Mouse (Mus musculus): ENCODE measurements around the gene Emilin1. TPM values are rescaled to one million over a fixed set of nuclear protein-coding genes. Genes with fewer than 3 reads are reported as not detected.
A peak's percentile ranks its signal among the peaks of the same experiment; 100 is the strongest.

Emilin1 gene
- polyA plus RNA-seq, 1 experiment = 3.2 TPM

DNA sequence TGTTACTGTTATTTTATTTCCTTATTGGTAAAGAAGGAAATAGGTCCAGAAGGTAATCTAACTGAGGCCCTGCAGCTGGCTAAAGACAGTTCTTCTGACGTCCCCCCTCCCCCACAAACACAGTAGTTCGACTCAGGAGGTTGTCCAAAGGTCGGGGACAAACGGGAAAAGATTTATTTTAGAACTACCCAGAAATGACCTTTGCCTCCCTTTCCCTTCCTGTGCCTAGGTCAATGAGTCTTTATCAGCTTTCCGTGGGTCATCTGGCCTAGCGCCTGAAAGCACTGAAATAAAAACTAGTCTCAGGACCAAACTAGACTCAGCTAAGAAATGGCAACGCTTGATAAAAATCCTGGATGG lies 3.9 kb upstream of the Emilin1 start:
- peaks cover 9% of the 10 kb centered on the region for H3K36me3 ChIP-seq (ENCODE audit: control insufficient read depth, insufficient read depth, low read length, poor library complexity, severe bottlenecking)
- no peaks in the 10 kb centered on the region for H3K27me3 ChIP-seq (ENCODE audit: control insufficient read depth, insufficient read depth, low read length, poor library complexity, severe bottlenecking)
- no peak overlapping the region for H3K27ac ChIP-seq (ENCODE audit: insufficient read depth, low read length)
- H3K4me3 ChIP-seq (ENCODE audit: low read depth, low read length) = no peak overlapping the region
- no peak for TF ChIP-seq POLR2A (IDR thresholded peaks at IDR 0.05; ENCODE audit: insufficient read depth, low read length)
- no peak for TF ChIP-seq EP300 (IDR thresholded peaks at IDR 0.05; ENCODE audit: insufficient read depth, low read depth, low read length)
- no peak for TF ChIP-seq CTCF (IDR thresholded peaks at IDR 0.05; ENCODE audit: low read depth, low read length)
- no peaks in the 10 kb centered on the region for H3K4me1 ChIP-seq (ENCODE audit: control insufficient read depth, insufficient read depth, low read length)
- H3K9me3 ChIP-seq (replicated peaks; ENCODE audit: control insufficient read depth, insufficient read depth, low read length, poor library complexity, severe bottlenecking) = no peaks in the 10 kb centered on the region
- H3K9ac ChIP-seq (ENCODE audit: low read depth, poor library complexity, severe bottlenecking) = no peak overlapping the region

DNA sequence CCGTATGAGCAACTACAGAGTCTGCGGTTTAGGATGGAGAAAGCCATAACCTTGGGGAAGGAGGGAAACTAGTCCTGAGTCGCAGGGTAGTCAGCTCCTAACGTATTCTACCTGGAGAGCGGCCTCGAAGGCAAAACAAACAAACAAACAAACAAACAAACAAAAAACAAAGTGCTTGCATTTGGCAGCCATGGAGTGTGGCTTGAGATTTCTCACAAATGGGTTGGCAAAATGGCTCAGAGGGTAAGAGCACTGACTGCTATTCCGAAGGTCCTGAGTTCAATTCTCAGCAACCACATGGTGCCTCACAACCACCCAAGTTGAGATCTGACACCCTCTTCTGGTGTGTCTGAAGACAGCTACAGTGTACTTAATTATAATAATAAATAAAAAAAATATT lies 3.3 kb upstream of the Emilin1 start:
- Histone ChIP-seq H3K9ac (ENCODE audit: low read depth, poor library complexity, severe bottlenecking) (no peak overlapping the region), H3K4me3 (ENCODE audit: low read depth, low read length) (no peak overlapping the region), H3K4me1 (ENCODE audit: control insufficient read depth, insufficient read depth, low read length) (no peaks in the 10 kb centered on the region), H3K36me3 (ENCODE audit: control insufficient read depth, insufficient read depth, low read length, poor library complexity, severe bottlenecking) (peaks cover 5% of the 10 kb centered on the region), H3K27ac (ENCODE audit: insufficient read depth, low read length) (no peak overlapping the region), H3K9me3 (replicated peaks; ENCODE audit: control insufficient read depth, insufficient read depth, low read length, poor library complexity, severe bottlenecking) (no peaks in the 10 kb centered on the region), H3K27me3 (ENCODE audit: control insufficient read depth, insufficient read depth, low read length, poor library complexity, severe bottlenecking) (no peaks in the 10 kb centered on the region)
- TF ChIP-seq CTCF (IDR thresholded peaks at IDR 0.05; ENCODE audit: low read depth, low read length) = no peak

DNA sequence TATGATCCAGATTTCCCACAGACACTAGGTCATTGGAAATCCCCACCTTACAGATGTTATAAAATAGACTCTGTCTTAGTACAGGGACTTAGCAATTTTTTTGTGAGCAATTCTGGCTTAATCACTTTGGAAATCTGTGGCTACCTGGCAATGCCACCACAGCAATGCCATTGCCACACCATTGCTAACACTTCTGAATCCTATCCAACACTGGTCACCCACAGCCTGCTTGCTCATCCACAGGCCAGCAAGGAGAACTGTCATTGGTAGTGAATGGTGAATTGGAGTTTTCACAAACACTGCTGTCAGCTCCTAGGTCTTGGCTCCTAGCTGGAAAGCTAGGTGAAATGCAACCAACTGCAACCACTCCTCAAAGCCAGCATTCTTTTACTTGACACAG lies 2.7 kb upstream of the Emilin1 start:
- no peak for TF ChIP-seq CTCF (IDR thresholded peaks at IDR 0.05; ENCODE audit: low read depth, low read length)
- no peak for TF ChIP-seq POLR2A (IDR thresholded peaks at IDR 0.05; ENCODE audit: insufficient read depth, low read length)
- TF ChIP-seq EP300 (IDR thresholded peaks at IDR 0.05; ENCODE audit: insufficient read depth, low read depth, low read length) = no peak
- H3K4me1 ChIP-seq (ENCODE audit: control insufficient read depth, insufficient read depth, low read length) = no peaks in the 10 kb centered on the region
- no peak overlapping the region for H3K9ac ChIP-seq (ENCODE audit: low read depth, poor library complexity, severe bottlenecking)

DNA sequence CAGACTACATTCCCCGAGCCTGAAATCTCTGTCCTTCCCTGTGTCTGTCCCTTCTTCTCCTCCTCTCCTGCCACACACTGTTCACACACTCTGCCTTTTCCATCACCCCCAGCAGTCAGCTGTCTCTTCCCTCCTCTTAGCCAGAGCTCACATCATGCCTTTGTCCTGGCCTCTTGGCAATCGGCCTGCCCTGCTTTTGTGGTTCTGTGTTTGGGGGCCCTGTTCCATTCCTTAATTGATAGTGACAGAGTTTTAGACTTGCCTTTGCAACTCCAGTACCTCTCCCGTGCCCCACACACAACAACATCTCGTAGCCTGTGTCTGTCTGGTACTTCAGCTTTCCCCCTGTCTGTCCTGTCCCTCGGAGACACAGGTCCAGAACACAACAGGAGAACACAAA lies 1.0 kb upstream of the Emilin1 start:
- no peak overlapping the region for H3K9ac ChIP-seq (ENCODE audit: low read depth, poor library complexity, severe bottlenecking)
- no peak for TF ChIP-seq POLR2A (IDR thresholded peaks at IDR 0.05; ENCODE audit: insufficient read depth, low read length)
- no peak for TF ChIP-seq EP300 (IDR thresholded peaks at IDR 0.05; ENCODE audit: insufficient read depth, low read depth, low read length)
- TF ChIP-seq CTCF (IDR thresholded peaks at IDR 0.05; ENCODE audit: low read depth, low read length) = no peak

More for the DNA sequence above, 2.7 kb upstream of the Emilin1 start:
- H3K27ac ChIP-seq (ENCODE audit: insufficient read depth, low read length) = no peak overlapping the region
- H3K9me3 ChIP-seq (replicated peaks; ENCODE audit: control insufficient read depth, insufficient read depth, low read length, poor library complexity, severe bottlenecking) = no peaks in the 10 kb centered on the region
- peaks cover under 1% of the 10 kb centered on the region for H3K36me3 ChIP-seq (ENCODE audit: control insufficient read depth, insufficient read depth, low read length, poor library complexity, severe bottlenecking)
- H3K27me3 ChIP-seq (ENCODE audit: control insufficient read depth, insufficient read depth, low read length, poor library complexity, severe bottlenecking) = no peaks in the 10 kb centered on the region
- no peak overlapping the region for H3K4me3 ChIP-seq (ENCODE audit: low read depth, low read length)

DNA sequence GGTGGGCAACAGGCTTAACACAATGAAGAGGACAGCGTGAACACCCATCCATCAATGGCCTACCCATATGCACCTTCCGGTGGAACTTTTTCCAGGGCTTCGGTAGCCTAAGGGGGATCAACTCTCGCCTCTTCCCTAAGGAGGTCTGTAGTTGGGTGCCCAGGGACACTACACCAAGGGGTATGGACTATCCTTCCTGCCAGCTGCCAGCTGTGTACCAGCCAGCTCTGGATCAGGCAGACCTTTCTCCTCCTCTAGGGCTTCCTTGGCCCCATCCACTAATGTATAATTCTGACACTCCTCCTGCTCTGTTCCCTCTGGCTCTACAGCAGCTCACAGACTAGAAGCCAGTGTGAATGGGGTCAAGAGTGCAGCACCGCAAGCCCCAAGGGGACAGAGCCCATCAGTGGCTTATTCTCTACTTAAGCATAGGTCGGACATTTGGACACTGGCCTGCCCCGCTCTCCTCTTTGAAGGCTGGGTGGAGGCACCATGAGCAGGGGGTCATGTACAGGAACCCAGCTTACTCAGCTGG lies 966 bp downstream of the Emilin1 start:
- Histone ChIP-seq H3K4me3 (ENCODE audit: low read depth, low read length) (no peak overlapping the region; the same call in 1 of the 2 replicates), H3K27me3 (ENCODE audit: control insufficient read depth, insufficient read depth, low read length, poor library complexity, severe bottlenecking) (no peaks in the 10 kb centered on the region), H3K9me3 (replicated peaks; ENCODE audit: control insufficient read depth, insufficient read depth, low read length, poor library complexity, severe bottlenecking) (no peaks in the 10 kb centered on the region), H3K9ac (ENCODE audit: low read depth, poor library complexity, severe bottlenecking) (peak overlapping the region; percentile 30; the same call in 1 of the 2 replicates), H3K27ac (ENCODE audit: insufficient read depth, low read length) (no peak overlapping the region), H3K4me1 (ENCODE audit: control insufficient read depth, insufficient read depth, low read length) (no peaks in the 10 kb centered on the region), H3K36me3 (ENCODE audit: control insufficient read depth, insufficient read depth, low read length, poor library complexity, severe bottlenecking) (no peaks in the 10 kb centered on the region)
- TF ChIP-seq EP300 (IDR thresholded peaks at IDR 0.05; ENCODE audit: insufficient read depth, low read depth, low read length) = no peak
- TF ChIP-seq POLR2A (IDR thresholded peaks at IDR 0.05; ENCODE audit: insufficient read depth, low read length) = no peak
- TF ChIP-seq CTCF (IDR thresholded peaks at IDR 0.05; ENCODE audit: low read depth, low read length) = no peak

More for the DNA sequence above, 1.0 kb upstream of the Emilin1 start:
- H3K4me1 ChIP-seq (ENCODE audit: control insufficient read depth, insufficient read depth, low read length) = no peaks in the 10 kb centered on the region
- no peaks in the 10 kb centered on the region for H3K36me3 ChIP-seq (ENCODE audit: control insufficient read depth, insufficient read depth, low read length, poor library complexity, severe bottlenecking)
- no peaks in the 10 kb centered on the region for H3K9me3 ChIP-seq (replicated peaks; ENCODE audit: control insufficient read depth, insufficient read depth, low read length, poor library complexity, severe bottlenecking)
- no peak overlapping the region for H3K27ac ChIP-seq (ENCODE audit: insufficient read depth, low read length)
- no peak overlapping the region for H3K4me3 ChIP-seq (ENCODE audit: low read depth, low read length)
- no peaks in the 10 kb centered on the region for H3K27me3 ChIP-seq (ENCODE audit: control insufficient read depth, insufficient read depth, low read length, poor library complexity, severe bottlenecking)

DNA sequence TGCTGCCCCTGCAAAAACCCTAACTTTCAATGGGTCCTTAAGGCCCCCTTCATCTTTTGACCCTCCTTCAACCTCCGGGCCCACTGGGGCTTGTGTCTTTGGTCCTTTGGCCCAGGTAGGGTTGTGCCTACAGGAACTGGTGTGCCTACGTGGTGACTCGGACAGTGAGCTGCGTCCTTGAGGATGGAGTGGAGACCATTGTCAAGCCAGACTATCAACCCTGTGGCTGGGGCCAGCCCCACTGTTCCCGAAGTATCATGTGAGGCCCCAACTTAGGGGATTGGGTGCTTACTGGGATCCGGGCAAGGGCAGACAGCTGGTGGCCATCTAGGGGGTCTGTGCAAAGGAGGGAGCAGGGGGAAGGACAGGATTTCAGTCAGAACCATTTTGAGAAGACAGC lies 1.6 kb downstream of the Emilin1 start:
- TF ChIP-seq CTCF (IDR thresholded peaks at IDR 0.05; ENCODE audit: low read depth, low read length) = no peak
- TF ChIP-seq EP300 (IDR thresholded peaks at IDR 0.05; ENCODE audit: insufficient read depth, low read depth, low read length) = no peak
- TF ChIP-seq POLR2A (IDR thresholded peaks at IDR 0.05; ENCODE audit: insufficient read depth, low read length) = no peak
- H3K9me3 ChIP-seq (replicated peaks; ENCODE audit: control insufficient read depth, insufficient read depth, low read length, poor library complexity, severe bottlenecking) = no peaks in the 10 kb centered on the region
- no peak overlapping the region for H3K4me3 ChIP-seq (ENCODE audit: low read depth, low read length)
- H3K4me1 ChIP-seq (ENCODE audit: control insufficient read depth, insufficient read depth, low read length) = no peaks in the 10 kb centered on the region
- no peaks in the 10 kb centered on the region for H3K36me3 ChIP-seq (ENCODE audit: control insufficient read depth, insufficient read depth, low read length, poor library complexity, severe bottlenecking)
- no peaks in the 10 kb centered on the region for H3K27me3 ChIP-seq (ENCODE audit: control insufficient read depth, insufficient read depth, low read length, poor library complexity, severe bottlenecking)
- H3K9ac ChIP-seq (ENCODE audit: low read depth, poor library complexity, severe bottlenecking) = no peak overlapping the region
- H3K27ac ChIP-seq (ENCODE audit: insufficient read depth, low read length) = no peak overlapping the region
